Mouse (Mus musculus): ENCODE results near the gene Pcdh15. TPM values are rescaled to one million over a fixed set of nuclear protein-coding genes. Genes with fewer than 3 reads are reported as not detected.
A peak's percentile ranks its signal among the peaks of the same experiment; 100 is the strongest.

The Pcdh15 gene
- polyA plus RNA-seq, 1 experiment from 2014 or later, result 2.6 TPM

DNA sequence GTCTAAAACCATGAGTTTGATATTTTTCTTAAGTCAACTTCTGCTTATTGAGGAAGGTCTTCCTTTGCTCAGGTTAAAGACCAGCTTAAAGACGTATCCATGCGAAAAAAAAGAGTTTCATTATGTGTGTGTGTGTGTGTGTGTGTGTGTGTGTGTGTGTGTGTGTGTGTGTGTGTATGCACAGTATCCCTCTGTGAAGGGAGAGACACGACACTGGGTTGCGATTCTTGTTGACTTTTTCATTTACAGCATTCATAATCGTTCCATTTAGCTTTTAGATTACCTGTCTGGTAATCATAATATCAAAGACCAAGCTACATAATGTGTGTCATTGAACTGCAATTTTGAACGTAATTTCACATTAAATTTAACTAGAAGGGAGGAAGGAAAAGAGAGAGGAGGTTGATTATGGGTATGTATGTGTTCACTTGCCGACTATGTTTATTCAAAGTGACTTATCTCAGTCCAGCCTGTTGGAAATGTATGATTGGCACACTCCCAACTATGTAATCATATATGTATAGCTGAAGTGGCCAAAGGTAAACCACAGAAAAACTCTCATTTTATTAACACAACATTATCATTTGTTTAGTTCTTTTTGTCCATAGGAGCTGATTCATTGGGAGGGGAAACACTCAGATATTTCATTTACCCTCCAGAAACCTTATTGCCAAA, 626.6 kb downstream of the Pcdh15 start:
- Histone ChIP-seq H3K4me3 (no peak overlapping the region), H3K9me3 (no peaks in the 10 kb centered on the region), H3K27ac (no peak overlapping the region), H3K9ac (no peak overlapping the region), H3K36me3 (no peaks in the 10 kb centered on the region), H3K4me2 (replicated peaks) (no peak overlapping the region), H3K4me1 (no peaks in the 10 kb centered on the region), H3K27me3 (no peaks in the 10 kb centered on the region)
- 75% methylated on average over 7 of the region's 7 CpGs for WGBS
- ATAC-seq (ENCODE audit: low FRiP score, low read depth), result no peak

DNA sequence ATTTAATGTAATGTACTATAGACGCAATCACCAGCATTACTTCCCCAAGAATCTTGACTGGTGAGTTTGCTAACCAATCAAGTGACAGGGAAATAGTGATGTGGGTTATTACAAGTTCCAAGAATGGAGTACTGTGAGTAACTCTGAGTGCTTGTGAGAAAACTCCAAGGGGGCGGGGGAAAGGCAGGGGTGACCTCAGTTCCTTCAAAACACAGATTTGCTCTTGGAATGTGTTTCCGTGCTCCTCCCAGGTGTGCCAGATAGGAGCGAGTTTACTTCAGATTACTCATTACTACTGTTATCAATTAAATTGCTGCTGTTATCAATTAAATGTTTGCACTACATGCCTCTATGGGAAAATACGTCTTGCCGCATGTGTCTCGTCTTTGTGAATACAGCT, 634.1 kb downstream of the Pcdh15 start:
- no peak for ATAC-seq (ENCODE audit: low FRiP score, low read depth)
- Histone ChIP-seq H3K4me2 (replicated peaks) (no peak overlapping the region), H3K36me3 (no peaks in the 10 kb centered on the region), H3K9ac (no peak overlapping the region), H3K4me3 (no peak overlapping the region), H3K27ac (no peak overlapping the region), H3K9me3 (no peaks in the 10 kb centered on the region), H3K27me3 (no peaks in the 10 kb centered on the region), H3K4me1 (no peaks in the 10 kb centered on the region)
- 81% methylated on average over 7 of the region's 7 CpGs for WGBS

DNA sequence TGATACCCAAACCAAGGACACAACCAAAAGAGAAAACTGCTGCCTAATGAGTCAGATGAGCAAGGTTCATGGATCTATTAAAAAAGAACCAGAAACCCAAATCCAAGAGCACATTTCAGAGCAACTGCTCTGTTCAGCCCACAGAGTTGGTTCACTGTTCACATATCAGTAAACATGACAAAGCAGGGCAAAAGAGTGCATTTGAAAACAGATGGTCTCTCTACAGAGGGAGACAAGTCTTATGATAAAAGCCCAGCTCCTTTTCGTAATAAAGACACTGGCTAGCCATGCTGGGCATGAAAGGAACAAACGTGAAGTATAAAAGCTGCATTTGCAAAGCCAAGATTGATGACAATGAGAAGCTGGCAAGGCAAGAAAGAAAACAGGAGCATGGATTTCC, 649.9 kb downstream of the Pcdh15 start:
- Histone ChIP-seq H3K4me2 (replicated peaks) (no peak overlapping the region), H3K27me3 (no peaks in the 10 kb centered on the region), H3K4me1 (no peaks in the 10 kb centered on the region), H3K9ac (no peak overlapping the region), H3K9me3 (no peaks in the 10 kb centered on the region), H3K27ac (no peak overlapping the region), H3K36me3 (no peaks in the 10 kb centered on the region), H3K4me3 (no peak overlapping the region)
- 67% methylated on average over 2 of the region's 2 CpGs for WGBS
- ATAC-seq (ENCODE audit: low FRiP score, low read depth), result no peak

DNA sequence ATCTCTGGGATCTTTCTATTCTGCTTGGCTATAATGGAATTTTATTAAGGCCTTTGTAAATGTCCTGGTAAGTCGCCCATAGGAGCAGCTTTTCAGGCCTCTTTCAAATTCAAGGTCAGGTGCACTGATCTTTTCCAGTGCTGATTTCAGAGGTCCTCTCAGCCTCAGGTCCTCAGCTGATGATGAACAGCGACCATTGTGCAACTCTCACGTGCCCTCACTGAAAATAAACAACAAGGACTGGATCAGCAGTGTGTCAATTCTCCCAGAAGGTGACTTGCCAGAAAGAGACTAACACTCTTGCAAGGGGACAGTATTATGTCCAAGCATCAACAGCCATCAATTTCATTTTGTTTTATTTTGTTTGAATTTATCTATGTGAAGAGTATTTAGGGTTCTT, 654.7 kb downstream of the Pcdh15 start:
- Histone ChIP-seq H3K27me3 (no peaks in the 10 kb centered on the region), H3K36me3 (no peaks in the 10 kb centered on the region), H3K9me3 (no peaks in the 10 kb centered on the region), H3K4me1 (no peaks in the 10 kb centered on the region), H3K4me2 (replicated peaks) (no peak overlapping the region), H3K27ac (no peak overlapping the region), H3K4me3 (no peak overlapping the region), H3K9ac (no peak overlapping the region)
- ATAC-seq (ENCODE audit: low FRiP score, low read depth), result no peak
- WGBS, result 55% methylated on average over 3 of the region's 3 CpGs

GRCm38 (mm10) chr10:73782945-73783344, 683.8 kb downstream of the Pcdh15 start:
- H3K4me3 ChIP-seq, result no peak overlapping the region
- H3K9me3 ChIP-seq, result no peaks in the 10 kb centered on the region
- no peaks in the 10 kb centered on the region for H3K36me3 ChIP-seq
- no peak overlapping the region for H3K4me2 ChIP-seq (replicated peaks)
- 52% methylated on average over 4 of the region's 4 CpGs for WGBS
- no peak overlapping the region for H3K27ac ChIP-seq
- H3K4me1 ChIP-seq, result no peaks in the 10 kb centered on the region
- no peaks in the 10 kb centered on the region for H3K27me3 ChIP-seq
- H3K9ac ChIP-seq, result no peak overlapping the region
- ATAC-seq (ENCODE audit: low FRiP score, low read depth), result no peak

DNA sequence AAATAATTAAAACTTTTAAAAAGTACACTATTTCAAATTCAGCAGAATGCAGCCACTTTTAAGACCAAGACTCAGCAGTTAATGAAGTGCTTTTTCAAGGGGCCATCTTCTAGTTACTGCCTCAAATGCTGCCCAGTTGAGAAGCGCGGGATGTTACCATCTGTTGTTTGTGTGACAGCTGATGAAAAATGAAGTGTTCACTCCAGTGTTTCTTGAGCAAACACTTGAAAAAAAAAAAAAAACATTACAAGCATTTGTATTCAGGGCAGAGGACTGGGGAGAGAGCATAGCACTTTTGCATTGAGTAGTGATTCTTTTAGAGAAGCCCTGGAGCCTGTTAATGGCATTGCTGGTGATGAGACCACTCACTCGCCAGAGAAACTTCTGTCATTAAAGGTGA, 689.0 kb downstream of the Pcdh15 start:
- H3K9ac ChIP-seq, result no peak overlapping the region
- H3K4me2 ChIP-seq (replicated peaks), result no peak overlapping the region
- H3K27me3 ChIP-seq, result no peaks in the 10 kb centered on the region
- no peaks in the 10 kb centered on the region for H3K36me3 ChIP-seq
- H3K4me3 ChIP-seq, result no peak overlapping the region
- no peak overlapping the region for H3K27ac ChIP-seq
- H3K4me1 ChIP-seq, result no peaks in the 10 kb centered on the region
- no peaks in the 10 kb centered on the region for H3K9me3 ChIP-seq
- WGBS, result 66% methylated on average over 3 of the region's 3 CpGs
- no peak for ATAC-seq (ENCODE audit: low FRiP score, low read depth)

- no peak for ATAC-seq (ENCODE audit: low FRiP score, low read depth)
- 84% methylated on average over 4 of the region's 4 CpGs for WGBS
Observed at GRCm38 (mm10) chr10:73805069-73805468, 705.9 kb downstream of the Pcdh15 start.

GRCm38 (mm10) chr10:73812311-73812710, 713.2 kb downstream of the Pcdh15 start:
- Histone ChIP-seq H3K4me1 (no peaks in the 10 kb centered on the region), H3K27ac (no peak overlapping the region), H3K9me3 (no peaks in the 10 kb centered on the region), H3K4me2 (replicated peaks) (no peak overlapping the region), H3K9ac (no peak overlapping the region), H3K36me3 (no peaks in the 10 kb centered on the region), H3K27me3 (no peaks in the 10 kb centered on the region), H3K4me3 (no peak overlapping the region)
- 65% methylated on average over 8 of the region's 8 CpGs for WGBS
- no peak for ATAC-seq (ENCODE audit: low FRiP score, low read depth)

More at GRCm38 (mm10) chr10:73805069-73805468, 705.9 kb downstream of the Pcdh15 start:
- Histone ChIP-seq H3K9me3 (no peaks in the 10 kb centered on the region), H3K9ac (no peak overlapping the region), H3K4me3 (no peak overlapping the region), H3K4me2 (replicated peaks) (no peak overlapping the region), H3K36me3 (no peaks in the 10 kb centered on the region), H3K27me3 (no peaks in the 10 kb centered on the region), H3K4me1 (no peaks in the 10 kb centered on the region), H3K27ac (no peak overlapping the region)

- ATAC-seq (ENCODE audit: low FRiP score, low read depth), result no peak
Observed at GRCm38 (mm10) chr10:73821657-73822583, 722.8 kb downstream of the Pcdh15 start.

GRCm38 (mm10) chr10:73823214-73823613, 724.1 kb downstream of the Pcdh15 start:
- Histone ChIP-seq H3K27me3 (peaks cover 8% of the 10 kb centered on the region), H3K27ac (no peak overlapping the region), H3K36me3 (no peaks in the 10 kb centered on the region), H3K9me3 (no peaks in the 10 kb centered on the region), H3K9ac (no peak overlapping the region), H3K4me2 (replicated peaks) (no peak overlapping the region), H3K4me3 (no peak overlapping the region), H3K4me1 (peaks cover 5% of the 10 kb centered on the region)
- 67% methylated on average over 4 of the region's 4 CpGs for WGBS
- no peak for ATAC-seq (ENCODE audit: low FRiP score, low read depth)

More at GRCm38 (mm10) chr10:73821657-73822583, 722.8 kb downstream of the Pcdh15 start:
- Histone ChIP-seq H3K4me2 (replicated peaks) (peak overlapping the region; percentile 38), H3K36me3 (no peaks in the 10 kb centered on the region), H3K9me3 (no peaks in the 10 kb centered on the region), H3K27me3 (peaks cover 8% of the 10 kb centered on the region), H3K4me1 (peaks cover 5% of the 10 kb centered on the region), H3K4me3 (no peak overlapping the region), H3K9ac (no peak overlapping the region; the same call in 1 of the 2 replicates), H3K27ac (no peak overlapping the region)
- 37% methylated on average over 22 of the region's 22 CpGs for WGBS

GRCm38 (mm10) chr10:73826354-73826753, 727.2 kb downstream of the Pcdh15 start:
- no peak overlapping the region for H3K4me2 ChIP-seq (replicated peaks)
- no peak overlapping the region for H3K4me3 ChIP-seq
- H3K9ac ChIP-seq, result no peak overlapping the region
- no peak for ATAC-seq (ENCODE audit: low FRiP score, low read depth)
- H3K36me3 ChIP-seq, result no peaks in the 10 kb centered on the region
- H3K27ac ChIP-seq, result no peak overlapping the region
- H3K9me3 ChIP-seq, result no peaks in the 10 kb centered on the region
- WGBS, result 76% methylated on average over 8 of the region's 8 CpGs
- peaks cover 8% of the 10 kb centered on the region for H3K27me3 ChIP-seq
- peaks cover 5% of the 10 kb centered on the region for H3K4me1 ChIP-seq

- no peak overlapping the region for H3K4me3 ChIP-seq
- WGBS, result 77% methylated on average over 2 of the region's 2 CpGs
- H3K36me3 ChIP-seq, result no peaks in the 10 kb centered on the region
- no peak overlapping the region for H3K4me2 ChIP-seq (replicated peaks)
- H3K27me3 ChIP-seq, result no peaks in the 10 kb centered on the region
- H3K27ac ChIP-seq, result no peak overlapping the region
- no peaks in the 10 kb centered on the region for H3K9me3 ChIP-seq
- H3K4me1 ChIP-seq, result no peaks in the 10 kb centered on the region
- H3K9ac ChIP-seq, result no peak overlapping the region
- no peak for ATAC-seq (ENCODE audit: low FRiP score, low read depth)
Observed at GRCm38 (mm10) chr10:73828781-73829180, 729.6 kb downstream of the Pcdh15 start.
